9 mouse cellular contexts compared by ENCODE assay signal in the genomic region with DNA sequence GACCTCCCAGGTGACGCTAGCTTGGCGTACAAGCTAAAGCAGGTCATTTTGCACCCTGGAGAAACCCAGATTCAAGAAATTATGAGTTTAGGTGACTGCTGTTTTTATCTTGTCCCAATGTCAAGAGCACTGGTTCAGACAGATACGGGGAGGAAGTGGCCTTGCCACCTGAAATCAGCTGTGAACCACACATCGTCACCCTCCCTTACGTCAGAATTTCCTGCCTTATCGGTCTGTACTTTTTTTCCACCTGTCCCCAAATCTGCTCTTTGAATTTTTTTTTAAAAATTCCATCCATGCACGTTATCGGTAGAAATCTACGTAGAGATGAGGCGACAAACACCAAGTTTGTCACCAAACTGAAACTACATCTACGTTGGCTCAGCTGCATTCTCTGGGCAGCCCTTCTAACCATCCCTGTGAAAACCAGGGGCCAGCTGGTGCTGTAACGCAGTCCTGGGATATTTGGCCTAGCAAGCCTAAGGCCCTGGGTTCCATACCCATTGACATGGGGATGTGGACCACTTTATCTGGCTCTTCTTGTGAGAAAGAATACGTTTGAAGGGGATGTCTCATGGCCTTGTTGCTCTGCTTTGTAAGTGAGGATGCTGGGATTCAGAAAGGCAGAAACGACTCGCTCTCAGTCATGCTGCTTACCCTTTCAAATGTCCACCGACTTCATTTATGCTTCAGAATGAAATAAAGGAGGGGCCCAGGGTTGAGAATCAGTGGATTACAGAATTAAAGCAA. TPM values are rescaled to one million over a fixed set of nuclear protein-coding genes. Genes with fewer than 3 reads are reported as not detected.
DNase-seq lines count a peak whose midpoint lies in the region; ATAC-seq and TF ChIP-seq lines count a peak whose summit lies in the region.
"Had no signal": no experiment of that assay in that cellular context is flagged by ENCODE, and none has a peak within 500 bp of the region (broad histone marks: within the 10 kb centered on the region; RNA-seq: fewer than 3 reads in every experiment).

No protein-coding gene starts in this region.

- peak overlapping the region; percentile 68 for H3K9ac ChIP-seq in forebrain, embryonic 15.5 days (replicated peaks)

- H3K4me1 ChIP-seq in forebrain, embryonic 15.5 days: peaks cover 57% of the 10 kb centered on the region

- intact Hi-C loops in gastrocnemius, adult 2 months (cut with DNase I): no loop called here
- intact Hi-C loops in left cerebral cortex, postnatal 25 days (cut with DNase I): no loop called here

- no peak for ATAC-seq in forebrain, embryonic 15.5 days (replicated peaks)
- ATAC-seq: Patski had no signal

- no peaks in the 10 kb centered on the region for H3K36me3 ChIP-seq in forebrain, embryonic 15.5 days
- H3K36me3 ChIP-seq in splenic B cell, adult 2 months (ENCODE audit: control insufficient read depth, insufficient read depth, low read length, poor library complexity, severe bottlenecking): no peaks in the 10 kb centered on the region

- H3K27me3 ChIP-seq in forebrain, embryonic 15.5 days: no peaks in the 10 kb centered on the region
- H3K27me3 ChIP-seq in splenic B cell, adult 2 months (ENCODE audit: control insufficient read depth, insufficient read depth, low read length, poor library complexity, severe bottlenecking): no peaks in the 10 kb centered on the region; the same call in 1 of the 2 replicates
- H3K27me3 ChIP-seq: Patski had no signal

- no peak for DNase-seq in gastrocnemius, adult 2 months
- DNase-seq in gastrocnemius, postnatal 4 days (ENCODE audit: low spot score in 2 of 2): no peak
- DNase-seq in CD8-positive naive resting alpha-beta T cell, adult 2 months (ENCODE audit: low read depth in 2 of 2, low spot score in 2 of 2): peak; percentile 91 to 92
- peak; percentile 51 for DNase-seq in lung, postnatal 25 days (ENCODE audit: low spot score)
- DNase-seq in splenic B cell, adult 2 months (ENCODE audit: low read depth, low spot score): peak; percentile 94
- DNase-seq in left cerebral cortex, postnatal 25 days (ENCODE audit: low spot score in 2 of 2): no peak
- no peak for DNase-seq in kidney, adult 18-20 months

- 10% methylated on average over 16 of the region's 16 CpGs for WGBS in forebrain, embryonic 15.5 days

- peak overlapping the region; percentile 99 for H3K4me2 ChIP-seq in forebrain, embryonic 15.5 days (replicated peaks)

- H3K9me3 ChIP-seq in forebrain, embryonic 15.5 days: no peaks in the 10 kb centered on the region

- peak overlapping the region; percentile 96; the same call in 1 of the 2 replicates for H3K27ac ChIP-seq in gastrocnemius, adult 2 months
- peak overlapping the region; percentile 94 for H3K27ac ChIP-seq in forebrain, embryonic 15.5 days (replicated peaks)

- H3K4me3 ChIP-seq in gastrocnemius, adult 2 months: peak overlapping the region; percentile 77
- peak overlapping the region; percentile 68 for H3K4me3 ChIP-seq in forebrain, embryonic 15.5 days

- TF ChIP-seq CTCF in gastrocnemius, adult 2 months (IDR thresholded peaks at IDR 0.05): no peak

RNA-seq across cellular contexts. Expression of gene Kdm2b, which starts 1.0 kb away (rescaled TPM):
- 10 to 100 TPM; 11.5 to 13.3 TPM for total RNA-seq in gastrocnemius, adult 2 months (2021)
- 10 to 100 TPM; 26.0 to 31.7 TPM for total RNA-seq in gastrocnemius, postnatal 4 days (2021)
- polyA plus RNA-seq in forebrain, embryonic 15.5 days (2015; fragmentation: Nextera tagmentation; extraction: Ambion mirVana): 138 and 141 TPM in 2 replicates
- total RNA-seq in left cerebral cortex, postnatal 25 days (2021): 10 to 100 TPM; 26.2 to 26.5 TPM

RNA-seq across cellular contexts. Expression of gene Orai1, which starts 24.3 kb away (rescaled TPM):
- total RNA-seq in gastrocnemius, adult 2 months (2021): 10 to 100 TPM; 32.1 to 38.7 TPM
- 10 to 100 TPM; 46.2 to 53.8 TPM for total RNA-seq in gastrocnemius, postnatal 4 days (2021)
- 14.0 and 14.9 TPM in 2 replicates for polyA plus RNA-seq in forebrain, embryonic 15.5 days (2015; fragmentation: Nextera tagmentation; extraction: Ambion mirVana)
- 10 to 100 TPM in 1 of 2 experiments, 1 to 10 TPM in 1; 8.3 to 10.3 TPM for total RNA-seq in left cerebral cortex, postnatal 25 days (2021)

RNA-seq across cellular contexts. Expression of gene Morn3, which starts 56.2 kb away (rescaled TPM):
- total RNA-seq in gastrocnemius, adult 2 months (2021): not detected
- not detected for total RNA-seq in gastrocnemius, postnatal 4 days (2021)
- polyA plus RNA-seq in forebrain, embryonic 15.5 days (2015; fragmentation: Nextera tagmentation; extraction: Ambion mirVana): 1.1 and 2.2 TPM in 2 replicates
- under 1 TPM in 1 of 2 experiments, not detected in 1; 0.73 TPM for total RNA-seq in left cerebral cortex, postnatal 25 days (2021)

Comparison
In these comparisons a context has a peak if more than half of its experiments do, and no peak if none do; other contexts are left out.
1. DNase-seq: peak in CD8-positive naive resting alpha-beta T cell, adult 2 months (2 of 2), lung, postnatal 25 days (single experiment) and splenic B cell, adult 2 months (single experiment); none in gastrocnemius, adult 2 months (single experiment), gastrocnemius, postnatal 4 days (0 of 2), left cerebral cortex, postnatal 25 days (0 of 2) and kidney, adult 18-20 months (single experiment).